Mouse (Mus musculus) cerebellum, postnatal 10 days (tissue): ENCODE results near the gene Tmem59.

ENCODE experiments used
- DNase-seq, 2 experiments: peaks; one replicate each; pipeline ENCODE4 v3.0.0; 2021; ENCODE audit warnings: mixed read lengths in 2 of 2

The Tmem59 gene

DNA sequence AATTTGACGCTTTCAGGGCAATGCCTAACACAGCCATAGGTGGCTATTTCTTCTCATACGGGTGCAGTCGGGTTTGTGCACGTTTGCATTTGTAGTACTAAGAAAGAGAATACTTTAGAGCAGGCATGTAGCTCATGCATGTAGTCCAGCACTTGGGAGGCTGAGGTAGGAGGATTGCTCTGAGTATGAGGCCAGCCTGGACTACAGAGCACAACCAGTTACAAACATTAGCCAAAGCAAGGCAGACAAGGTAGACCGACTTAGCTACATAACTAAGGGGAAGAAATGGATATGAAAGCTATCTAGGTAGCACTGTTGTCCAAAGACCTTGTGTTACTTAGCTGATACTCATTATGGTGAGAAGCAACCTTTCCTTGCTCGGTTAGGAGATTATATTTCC, 3.7 kb downstream of the Tmem59 start:
- no peak for DNase-seq

DNA sequence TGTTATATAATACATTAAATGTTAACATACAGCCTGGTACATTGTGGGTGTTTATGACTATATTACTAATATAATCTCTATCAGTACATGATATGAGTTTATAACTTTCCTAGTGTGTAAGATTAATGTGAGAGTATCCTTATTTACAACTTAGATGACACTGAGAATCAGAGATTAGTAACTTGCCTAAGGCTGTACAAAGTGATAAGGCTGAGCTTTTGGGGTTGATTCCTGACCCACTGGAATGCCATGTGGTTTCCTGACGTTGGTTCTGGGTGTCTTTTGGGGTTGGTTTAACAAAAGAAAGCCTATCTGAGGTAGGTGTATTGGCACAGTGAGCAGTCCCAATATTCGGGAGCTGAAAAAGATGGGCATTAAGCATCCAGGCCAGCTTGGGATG, 4.6 kb downstream of the Tmem59 start:
- DNase-seq, result no peak

DNA sequence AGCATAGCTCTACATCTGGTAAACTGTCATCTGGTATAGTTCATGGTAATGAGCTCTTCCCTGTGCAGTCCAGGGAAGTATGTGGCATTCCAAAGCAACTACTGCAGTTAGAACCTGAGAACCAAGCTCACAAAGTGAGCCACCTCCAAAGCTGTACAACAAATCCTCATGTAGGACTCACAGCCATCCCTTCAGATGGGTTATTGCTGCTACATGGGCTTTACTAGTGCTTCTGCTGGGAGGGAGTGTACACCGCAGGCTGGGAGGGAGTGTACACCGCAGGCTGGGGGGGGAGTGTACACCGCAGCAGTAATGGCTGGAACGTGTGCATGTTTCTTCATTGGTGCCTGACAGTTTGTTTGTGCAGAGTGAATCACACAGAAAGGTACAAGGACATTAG, 5.0 kb downstream of the Tmem59 start:
- no peak for DNase-seq

DNA sequence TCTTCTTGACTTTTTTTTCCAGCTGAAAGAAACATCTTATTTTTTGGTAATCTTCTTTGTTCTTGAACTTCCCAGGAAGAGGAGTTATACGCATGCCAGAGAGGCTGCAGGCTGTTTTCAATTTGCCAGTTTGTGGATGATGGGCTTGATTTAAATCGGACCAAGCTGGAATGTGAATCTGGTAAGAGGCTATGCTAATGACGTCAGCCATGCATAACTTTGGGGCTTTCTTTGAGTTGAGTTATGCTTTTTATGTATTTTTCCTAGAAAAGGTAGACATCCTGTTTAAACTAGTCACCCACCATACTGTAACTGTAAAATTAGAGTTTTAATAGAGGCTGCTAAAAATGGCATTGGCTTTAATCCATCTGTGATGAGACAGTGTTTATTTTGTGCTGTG, 7.5 kb downstream of the Tmem59 start:
- DNase-seq, result no peak

DNA sequence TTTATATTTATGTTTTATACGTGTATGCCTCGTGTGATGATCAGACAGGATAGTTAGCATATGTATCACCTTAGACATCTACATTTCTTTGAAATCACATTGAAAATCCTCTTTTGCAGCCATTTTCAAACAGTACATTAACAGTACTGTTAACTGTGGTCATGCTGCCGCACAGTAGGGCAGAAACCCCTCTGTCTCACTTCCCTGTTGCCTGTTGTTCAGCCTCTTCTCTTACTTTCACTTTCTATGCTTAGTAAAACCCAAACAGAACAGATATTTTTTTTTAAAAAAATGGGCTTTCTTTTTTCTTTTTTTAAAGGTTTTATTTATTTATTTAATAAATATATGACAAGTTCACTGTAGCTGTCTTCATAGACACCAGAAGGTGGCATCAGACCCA, 15.6 kb downstream of the Tmem59 start:
- DNase-seq, result no peak

DNA sequence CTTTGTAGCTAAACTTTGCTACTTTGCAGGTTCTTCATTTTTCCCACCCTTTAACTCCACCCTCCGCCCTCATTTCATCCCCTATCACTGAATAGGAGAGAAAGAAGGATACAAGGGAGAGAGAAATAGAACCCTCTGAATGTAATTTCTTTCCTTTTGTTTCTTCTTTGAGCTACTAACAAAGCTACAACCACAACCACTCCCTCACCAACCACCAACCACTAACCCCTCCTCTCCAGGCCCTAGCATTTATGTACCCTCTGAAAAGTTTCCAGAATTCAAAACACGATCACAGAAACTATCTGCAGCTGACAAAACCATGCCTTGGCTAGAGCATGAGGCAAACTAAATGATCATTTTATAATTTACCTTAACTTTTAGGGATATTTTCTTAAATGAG, 18.3 kb downstream of the Tmem59 start:
- DNase-seq, result no peak

DNA sequence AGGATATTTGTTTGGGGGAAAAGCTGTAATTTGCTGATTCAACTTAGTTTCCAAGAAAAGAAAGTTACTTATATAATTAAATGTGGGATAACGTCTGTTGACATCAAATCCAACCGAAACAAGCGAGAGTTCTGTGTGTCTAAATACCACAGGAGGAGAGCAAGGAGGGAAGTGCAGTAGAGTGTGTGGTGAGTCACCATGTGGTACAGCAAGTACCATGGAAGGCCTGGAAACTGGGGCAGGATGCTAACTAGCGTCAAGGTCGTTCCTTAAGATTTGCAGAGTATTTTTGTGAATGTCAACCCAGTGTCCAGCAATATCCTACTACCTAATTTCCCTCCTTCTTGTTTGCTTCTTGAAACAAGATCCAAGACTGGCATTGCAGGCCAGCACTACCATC, 19.9 kb downstream of the Tmem59 start:
- no peak for DNase-seq

DNA sequence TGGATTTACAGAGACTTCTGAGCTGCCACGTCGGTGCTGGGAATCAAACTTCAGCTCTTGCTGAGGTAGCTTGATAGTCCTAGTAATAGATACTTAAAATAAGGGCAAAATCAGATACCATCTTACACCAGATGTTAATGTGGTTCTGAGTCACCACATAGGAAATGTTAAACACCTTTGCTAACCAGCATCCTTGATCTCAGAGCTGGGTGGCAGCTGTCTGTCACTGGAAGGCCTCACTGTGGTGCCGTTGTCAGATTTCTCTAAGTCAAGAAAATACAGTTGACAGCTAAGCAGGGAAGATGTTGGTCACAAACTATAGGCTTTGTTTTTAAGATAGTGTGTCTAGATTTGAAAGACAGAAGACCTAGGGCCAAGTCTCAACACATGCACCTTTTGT, 23.6 kb downstream of the Tmem59 start:
- DNase-seq, result no peak

DNA sequence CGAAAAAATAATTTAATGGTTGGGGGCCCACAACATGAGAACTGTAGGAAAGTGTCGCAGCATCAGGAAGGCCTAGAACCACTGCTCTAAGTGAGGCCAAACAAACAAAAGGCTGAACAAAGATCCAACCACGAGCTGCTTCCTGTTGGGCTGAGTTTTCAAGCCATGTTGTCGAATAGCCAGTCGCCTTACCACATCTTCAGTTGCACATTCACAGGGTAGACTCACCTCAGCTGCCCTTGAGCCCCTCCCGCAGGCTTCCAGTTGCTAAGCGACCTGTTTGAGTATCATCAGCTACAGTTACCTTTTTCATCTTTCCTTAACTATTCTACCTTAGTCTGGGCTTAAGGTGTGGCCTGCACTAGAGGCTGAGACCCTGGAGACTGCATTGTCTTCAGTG, 24.8 kb downstream of the Tmem59 start:
- DNase-seq, result no peak

DNA sequence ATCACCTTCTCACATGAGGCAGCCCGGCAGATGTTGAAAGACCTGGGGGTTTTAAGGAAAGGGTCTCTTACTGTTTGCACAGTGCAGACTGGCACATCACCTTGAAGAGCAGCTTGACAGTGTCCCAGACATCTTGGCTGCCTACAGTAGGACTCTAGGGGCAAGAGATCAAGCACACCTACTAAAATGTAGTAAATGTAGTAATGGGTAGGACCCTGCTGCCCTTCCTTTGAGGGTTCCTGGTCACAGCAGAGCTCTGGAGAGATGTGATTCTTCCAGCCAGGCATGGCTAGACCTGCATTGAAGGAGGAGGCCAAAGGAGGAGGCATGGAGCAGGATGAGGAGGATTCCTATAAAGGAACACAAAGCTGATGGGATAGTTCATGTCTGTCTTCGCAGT, 28.8 kb downstream of the Tmem59 start:
- DNase-seq, result no peak

DNA sequence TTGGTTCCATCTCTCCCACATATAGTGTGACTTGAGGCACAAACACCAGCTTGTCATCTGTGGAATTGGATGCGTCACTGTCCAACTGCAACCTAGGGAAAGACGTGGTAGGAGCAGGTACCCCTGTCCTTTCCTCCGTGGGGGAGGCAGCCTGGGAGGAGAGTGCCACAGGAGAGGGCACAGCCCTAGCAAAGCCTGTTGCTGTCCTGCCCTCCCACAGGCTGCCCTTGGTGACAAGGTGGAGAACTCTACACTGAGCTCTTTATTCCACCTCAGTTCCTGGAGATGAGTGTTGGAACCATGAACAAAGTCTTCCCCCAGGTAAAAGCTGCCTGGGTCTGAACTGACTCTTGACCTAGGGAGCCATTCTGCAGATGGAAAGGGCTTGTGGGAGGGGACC, 30.7 kb downstream of the Tmem59 start, which contains the start of gene Ldlrad1:
Ldlrad1 (plus strand) TSS at position 301 of the 400 bp plus-strand sequence.
- DNase-seq, result no peak

DNA sequence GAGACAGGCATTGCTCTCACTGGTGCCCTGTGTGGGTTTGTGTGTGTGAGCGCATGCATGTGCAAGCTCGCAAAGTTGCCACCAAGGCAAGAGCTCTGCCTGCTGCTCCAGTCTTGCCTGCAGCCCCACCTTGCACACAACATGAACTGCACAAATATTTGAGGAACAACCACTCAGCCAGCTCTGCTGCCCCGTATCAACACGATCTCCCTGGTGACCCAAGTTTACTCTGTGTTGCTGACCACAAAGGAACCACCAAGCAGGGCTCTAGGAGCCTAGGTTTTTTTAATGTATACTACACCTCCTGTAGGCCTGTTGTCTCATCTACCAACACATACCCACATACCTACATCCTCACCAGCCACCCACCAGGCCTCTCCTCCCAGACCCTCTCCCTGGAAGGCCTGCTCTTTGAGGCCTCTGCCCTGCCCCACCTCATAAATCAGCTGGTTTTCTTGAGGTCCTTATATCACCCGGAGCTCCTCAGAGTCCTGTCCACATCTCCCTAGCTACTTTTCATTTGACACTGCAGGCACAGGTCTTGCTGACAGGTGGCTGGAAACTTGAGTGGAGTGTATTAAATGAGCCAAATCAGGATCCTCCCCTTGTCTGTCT, 32.4 kb downstream of the Tmem59 start:
- no peak for DNase-seq

DNA sequence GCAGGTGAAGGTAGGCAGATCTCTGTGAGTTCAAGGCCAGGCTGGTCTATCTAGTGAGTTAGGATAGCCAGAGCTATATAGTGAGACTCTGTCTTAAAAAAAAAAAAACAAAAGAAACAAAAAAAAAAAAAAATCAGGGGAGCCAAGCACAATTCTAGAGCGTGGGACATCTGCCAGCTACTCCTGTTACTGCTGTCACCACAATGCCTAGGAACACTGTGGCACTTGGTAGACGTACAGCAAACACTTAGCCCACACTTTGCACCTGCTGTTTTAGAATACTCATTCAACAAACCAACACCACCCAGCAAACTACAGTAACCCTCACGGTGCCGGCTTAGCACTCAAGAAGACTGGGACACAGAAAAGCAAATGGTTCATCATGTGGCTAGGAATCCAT, 33.3 kb downstream of the Tmem59 start:
- DNase-seq, result peak; percentile 18 to 21

DNA sequence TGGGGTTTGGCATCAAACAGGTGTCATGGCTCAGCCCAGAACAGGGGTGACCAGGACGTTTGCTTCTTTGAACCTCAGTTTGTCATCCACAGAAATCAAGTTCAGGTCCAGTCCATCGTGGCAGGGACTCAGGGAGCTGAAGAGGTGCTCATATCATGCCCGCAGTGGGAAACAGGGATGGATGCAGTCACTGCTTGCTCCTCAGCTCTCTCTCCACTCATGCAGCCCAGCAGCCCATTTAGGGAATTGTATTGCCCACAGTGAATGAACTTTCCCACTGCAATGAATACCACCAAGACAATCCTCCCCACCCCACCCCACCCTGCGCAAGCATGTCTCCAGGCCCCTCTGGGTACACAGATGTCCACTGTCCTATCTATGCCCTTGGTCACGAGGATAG, 33.7 kb downstream of the Tmem59 start:
- DNase-seq, result no peak

DNA sequence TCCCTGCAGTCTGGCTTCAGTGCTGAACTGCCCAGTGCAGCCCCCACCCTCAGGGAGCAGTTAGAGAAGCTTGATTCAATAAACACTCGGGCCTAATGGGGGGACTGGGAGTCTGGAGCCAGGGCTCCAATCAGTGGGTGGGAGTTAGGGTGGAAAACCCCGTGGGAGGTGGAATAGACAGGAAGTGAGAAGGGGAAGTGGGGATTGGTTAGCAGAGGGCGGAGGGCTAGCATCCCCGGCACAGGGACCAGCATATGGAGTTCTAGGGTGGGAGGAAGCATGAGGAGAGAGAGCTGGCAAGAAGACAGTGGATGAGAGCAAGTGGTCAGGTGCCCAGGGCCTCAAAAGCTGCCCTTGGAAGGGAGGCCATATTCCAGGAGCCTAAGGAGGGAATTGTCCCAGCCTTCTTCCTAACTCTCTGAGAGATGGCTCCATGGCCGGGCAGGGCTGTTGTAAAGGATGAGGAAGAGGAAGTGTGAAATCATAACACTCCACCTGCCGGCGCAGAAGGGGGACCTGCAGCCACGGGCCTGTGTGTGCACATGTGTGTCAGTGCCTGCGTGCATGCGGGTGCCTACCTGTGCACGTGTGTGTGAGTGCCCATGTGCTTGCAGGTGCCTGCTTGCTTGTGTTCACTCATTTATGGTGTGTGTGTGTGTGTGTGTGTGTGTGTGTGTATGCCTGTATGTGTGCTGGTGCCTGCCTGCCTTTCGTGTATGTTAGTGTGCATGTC, 35.2 kb downstream of the Tmem59 start:
- peak; percentile 34 to 35 for DNase-seq

DNA sequence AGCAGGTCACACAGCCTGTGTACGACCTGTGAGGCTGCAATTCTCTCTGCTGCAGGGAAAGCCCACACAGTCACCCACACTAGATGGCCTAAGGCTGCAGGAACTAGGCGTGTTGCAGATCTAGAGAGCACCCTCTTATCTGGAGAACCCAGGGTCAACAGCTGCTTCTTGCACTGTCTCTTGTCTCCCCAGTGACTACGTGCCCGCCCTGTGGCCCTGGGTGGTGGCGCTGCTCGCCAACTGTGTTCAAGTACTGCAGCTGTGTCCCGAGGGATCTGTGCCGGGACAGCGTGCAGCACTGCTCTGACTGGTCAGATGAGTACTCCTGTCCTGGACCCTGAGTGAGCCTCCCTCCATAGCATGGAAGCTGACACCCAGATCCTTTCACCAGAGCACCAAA, 39.4 kb downstream of the Tmem59 start:
- DNase-seq, result no peak

DNA sequence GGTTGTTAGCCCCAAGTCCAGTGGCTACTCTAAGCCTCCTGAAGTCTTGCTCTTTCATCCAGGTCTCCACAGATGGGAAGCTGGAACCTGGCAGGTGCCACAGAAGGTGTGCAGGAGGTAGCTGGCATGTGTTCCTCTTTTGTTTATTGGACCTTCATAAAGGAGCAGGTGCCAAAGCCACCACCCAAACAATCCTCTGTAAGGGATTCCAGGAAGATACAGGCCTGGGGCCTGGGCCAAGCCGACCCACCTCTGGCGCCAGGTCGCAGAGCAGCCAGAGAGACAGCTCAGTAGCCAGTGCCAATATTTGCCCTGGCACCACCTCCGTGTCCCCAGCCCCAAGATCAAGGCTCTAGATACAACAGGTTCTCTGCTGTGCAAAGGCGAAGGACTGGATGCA, 43.3 kb downstream of the Tmem59 start:
- peak; percentile 36 to 49 for DNase-seq

DNA sequence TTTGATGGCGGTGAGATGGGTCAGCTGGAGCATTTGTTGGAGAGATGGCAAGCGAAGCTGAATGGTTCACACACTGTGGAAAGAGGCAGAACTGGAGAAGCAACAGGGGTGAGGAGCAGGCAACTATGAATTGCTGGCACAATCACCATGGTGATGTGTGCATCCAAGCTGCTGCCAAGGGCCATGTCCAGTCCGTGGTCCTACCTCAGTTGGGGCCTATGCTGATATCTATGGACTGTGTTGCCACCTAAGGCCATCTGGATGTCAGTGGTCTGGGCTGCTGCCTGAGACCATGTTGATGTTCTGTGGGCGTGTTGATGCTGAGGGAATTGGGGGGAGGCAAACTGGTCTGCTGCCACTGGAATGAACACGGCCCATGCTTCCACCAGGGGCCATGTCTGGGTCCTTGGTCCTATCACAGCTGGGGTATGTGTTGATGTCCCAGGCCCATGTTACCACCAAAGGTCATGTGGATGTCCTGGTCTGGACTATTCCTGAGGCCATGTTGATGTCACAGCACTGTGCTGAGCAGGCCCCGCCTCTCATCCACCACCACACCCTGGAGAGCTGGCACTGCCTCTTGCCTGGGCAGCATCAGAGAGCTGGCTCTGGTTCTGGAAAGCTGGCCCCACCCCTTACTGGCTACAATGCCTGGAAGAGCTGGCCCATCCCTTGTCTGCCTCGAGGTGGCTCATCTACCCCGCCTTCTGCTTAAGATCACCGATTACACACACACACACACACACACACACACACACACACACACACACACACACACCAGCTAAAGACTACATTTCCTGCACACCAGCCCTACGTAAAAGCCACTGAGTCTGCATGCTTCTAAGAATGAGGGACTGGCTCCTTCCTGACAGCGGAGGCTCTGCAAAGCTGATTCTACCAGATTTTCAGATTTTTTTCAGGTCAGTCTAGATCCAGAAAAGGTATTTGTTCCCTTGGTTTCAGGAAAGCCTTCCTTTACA, 45.3 kb downstream of the Tmem59 start:
- DNase-seq, result peak; percentile 92 to 95

DNA sequence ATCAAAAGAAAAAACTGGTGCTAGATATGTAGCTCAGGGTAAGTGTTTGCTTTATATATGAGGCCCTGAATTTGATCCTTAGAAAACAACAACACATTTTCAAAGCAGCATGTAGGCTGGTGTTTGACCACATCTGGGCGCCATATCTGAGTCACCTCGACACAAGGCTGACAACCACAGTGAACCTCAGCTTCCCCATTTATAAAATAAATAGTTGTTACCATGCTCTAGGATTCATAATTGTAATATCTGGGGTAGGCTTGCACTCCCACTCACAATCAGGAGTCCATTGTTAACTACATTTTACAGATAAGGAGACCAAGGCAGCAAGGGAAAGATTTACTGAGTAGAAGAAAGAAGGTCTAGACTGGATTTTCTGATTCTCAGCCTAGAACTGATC, 48.1 kb downstream of the Tmem59 start:
- no peak for DNase-seq

DNA sequence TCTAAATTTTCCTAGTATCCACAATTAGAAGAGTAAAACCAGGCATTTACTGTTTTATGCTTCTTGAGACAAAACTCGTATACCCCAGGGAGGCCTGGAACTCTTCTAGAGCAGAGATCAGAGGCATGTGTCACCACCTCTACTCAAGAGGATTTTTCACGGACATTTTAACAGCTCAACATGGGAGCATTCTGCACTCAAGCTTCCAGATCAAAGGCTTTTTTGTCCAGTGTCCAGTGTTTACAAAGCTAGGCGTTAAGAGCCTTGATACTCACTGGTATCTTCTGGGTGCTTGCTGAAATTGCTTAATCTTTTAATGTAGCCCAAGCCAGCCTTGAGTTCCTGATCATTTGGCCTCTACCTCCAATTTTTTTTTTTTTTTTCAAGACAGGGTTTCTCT, 54.0 kb downstream of the Tmem59 start:
- no peak for DNase-seq

DNA sequence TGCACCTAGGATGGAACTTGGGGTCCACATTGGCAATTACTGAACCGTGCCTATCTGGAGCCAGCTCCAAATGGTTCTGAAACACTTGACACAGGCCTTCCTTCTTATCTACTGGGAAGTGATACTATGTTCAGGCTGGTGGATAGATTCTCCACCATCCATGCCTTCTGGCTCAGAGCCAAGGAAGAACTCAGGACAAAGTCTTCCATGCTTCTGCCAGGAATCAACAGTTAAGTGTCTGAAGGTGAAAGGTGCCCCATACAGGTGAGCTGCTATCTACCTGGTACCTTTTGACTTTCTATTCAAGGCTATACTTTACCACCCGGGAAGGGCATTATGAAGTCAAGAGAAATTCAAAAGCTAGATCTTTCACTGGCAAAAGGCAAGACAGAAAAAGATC, 60.1 kb downstream of the Tmem59 start:
- DNase-seq, result no peak

DNA sequence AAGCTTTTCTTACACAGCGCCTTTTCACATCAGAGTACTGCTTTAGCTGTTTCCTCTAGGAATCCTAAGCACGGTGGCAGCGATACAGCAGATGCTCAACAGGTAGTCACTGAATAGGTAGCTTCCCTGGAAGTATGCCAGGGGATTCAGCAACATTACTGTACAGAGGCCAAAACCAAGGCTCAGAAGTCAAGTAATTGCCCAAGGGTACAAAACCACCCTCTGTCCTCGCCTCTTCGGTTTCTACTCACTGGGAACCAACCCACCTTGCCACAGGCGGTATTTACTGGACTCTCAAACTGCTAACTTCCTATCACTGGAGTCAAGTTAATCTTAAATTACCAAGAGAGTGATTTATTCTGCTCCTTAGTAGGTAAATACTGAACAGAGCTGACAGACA, 62.0 kb downstream of the Tmem59 start:
- DNase-seq, result no peak
